Mouse (Mus musculus): ENCODE measurements around the gene Sf3a3.
A peak's percentile ranks its signal among the peaks of the same experiment; 100 is the strongest.
"Not testable (repeated sequence)": the region's sequence is repeated elsewhere in the genome, so short reads cannot be mapped to it uniquely, and the experiment has no call there.

Gene Sf3a3

DNA sequence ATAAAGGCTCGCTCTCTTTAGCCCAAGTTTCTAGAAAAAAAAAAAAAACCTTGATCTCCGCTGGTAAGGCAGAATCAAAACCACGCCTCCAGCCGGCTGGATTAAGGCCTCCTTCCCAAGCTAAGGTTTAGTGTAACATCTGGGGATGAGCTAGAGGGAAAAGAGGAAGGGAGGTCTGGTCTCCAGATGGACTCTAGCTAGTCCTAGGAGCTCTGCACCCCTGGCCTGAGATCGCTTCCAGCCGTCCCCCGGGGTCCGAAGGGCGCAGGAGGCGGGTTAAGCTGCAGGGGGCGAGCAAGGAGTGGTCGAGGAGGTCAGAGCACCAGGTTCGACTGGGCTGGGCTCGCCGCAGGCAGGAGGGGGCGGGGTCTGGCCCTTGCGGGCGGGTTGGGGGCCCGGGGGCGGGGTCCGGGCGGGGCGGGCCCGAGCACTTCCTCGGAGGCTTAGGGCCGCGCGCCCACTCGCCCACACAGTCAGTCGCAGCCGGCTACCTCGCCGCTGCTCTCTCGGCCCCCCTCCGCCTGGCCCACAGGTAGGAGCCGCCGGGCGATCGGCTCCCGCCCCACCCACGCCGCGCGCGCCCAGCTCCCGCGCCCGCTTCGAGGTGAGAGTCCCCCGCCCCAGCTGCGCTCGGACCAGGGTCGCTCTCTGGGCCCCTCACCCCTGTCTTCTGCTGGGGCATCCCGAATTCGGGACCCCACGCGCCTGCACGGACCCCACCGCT, 14.2 kb upstream of the Sf3a3 start, which contains the start of gene Fhl3:
Fhl3 (plus strand) TSS at position 454 of the 724 bp plus-strand sequence.
- DNase-seq (ENCODE audit: low spot score in 2 of 2): peak; percentile 60 to 66

- DNase-seq (ENCODE audit: low spot score in 2 of 2): peak in 1 of 2 experiments; percentile 33
Measured at GRCm38 (mm10) chr4:124701052-124701845, 13.3 kb upstream of the Sf3a3 start.

DNA sequence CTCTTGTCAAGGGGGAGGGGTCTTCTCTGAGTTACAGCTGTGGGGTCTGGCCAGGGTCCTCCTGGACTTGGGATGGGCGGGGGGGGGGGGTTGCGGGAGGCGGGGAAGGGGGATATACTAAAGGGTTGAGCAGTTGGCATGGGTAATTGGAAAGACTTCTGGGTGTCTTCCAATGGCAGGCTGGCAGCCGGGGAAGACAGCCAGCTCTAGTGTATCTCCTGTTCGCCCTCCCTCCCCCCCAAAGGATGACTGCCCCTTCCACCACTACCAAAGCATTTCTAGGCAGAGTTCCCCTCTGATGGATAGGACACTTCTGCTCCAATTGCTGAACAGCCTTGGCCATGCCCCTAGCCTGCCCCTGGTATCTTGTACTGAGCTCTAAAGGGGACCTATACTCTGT, 12.7 kb upstream of the Sf3a3 start:
- no peak for DNase-seq (ENCODE audit: low spot score in 2 of 2)

DNA sequence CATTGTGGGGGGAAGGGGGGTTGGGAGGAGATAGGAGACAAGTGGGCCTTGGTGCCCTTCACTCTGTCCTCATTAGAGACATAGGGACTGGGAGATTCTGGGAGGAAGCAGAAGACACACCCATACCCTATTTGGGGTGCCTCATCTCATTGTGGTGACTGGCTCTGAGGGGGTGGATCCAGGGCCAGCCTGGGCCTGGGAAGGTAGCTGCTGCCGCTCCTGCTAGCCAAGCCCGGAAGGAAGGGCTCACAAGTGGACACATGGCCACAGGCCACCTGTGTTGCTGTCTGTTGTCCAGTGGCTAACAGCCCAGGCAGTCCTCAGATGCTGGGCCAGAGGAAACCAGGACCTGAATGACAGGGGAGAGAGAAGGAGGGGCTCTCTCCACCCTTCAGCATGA, 11.2 kb upstream of the Sf3a3 start:
- no peak for DNase-seq (ENCODE audit: low spot score in 2 of 2)

GRCm38 (mm10) chr4:124703881-124704796, 10.4 kb upstream of the Sf3a3 start:
- DNase-seq (ENCODE audit: low spot score in 2 of 2): peak; percentile 47 to 52

GRCm38 (mm10) chr4:124704797-124705474, 9.6 kb upstream of the Sf3a3 start:
- peak in 1 of 2 experiments; percentile 27 for DNase-seq (ENCODE audit: low spot score in 2 of 2)

GRCm38 (mm10) chr4:124705661-124706269, 8.8 kb upstream of the Sf3a3 start:
- DNase-seq (ENCODE audit: low spot score in 2 of 2): no peak

GRCm38 (mm10) chr4:124707381-124708199, 7.0 kb upstream of the Sf3a3 start:
- DNase-seq (ENCODE audit: low spot score in 2 of 2): peak in 1 of 2 experiments; percentile 29

DNA sequence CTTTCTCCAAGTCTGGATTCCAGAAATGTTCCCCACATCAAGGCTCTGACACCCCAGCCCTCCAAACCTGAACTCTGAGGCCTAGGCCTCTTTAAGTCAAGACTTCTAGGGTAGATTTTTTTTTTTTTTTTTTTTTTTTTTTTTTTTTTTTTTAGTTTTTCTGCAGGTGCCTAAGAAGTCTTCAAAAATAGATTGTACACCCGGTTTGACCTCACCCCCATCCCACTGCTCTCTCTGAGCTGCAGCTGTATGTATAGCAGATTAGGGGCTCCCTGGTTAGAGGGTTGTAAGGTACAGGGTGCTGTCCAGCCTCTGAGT, 6.4 kb upstream of the Sf3a3 start:
- not testable (repeated sequence) for DNase-seq (ENCODE audit: low spot score in 2 of 2)

GRCm38 (mm10) chr4:124708518-124709477, 5.8 kb upstream of the Sf3a3 start:
- peak; percentile 57 to 65 for DNase-seq (ENCODE audit: low spot score in 2 of 2)

DNA sequence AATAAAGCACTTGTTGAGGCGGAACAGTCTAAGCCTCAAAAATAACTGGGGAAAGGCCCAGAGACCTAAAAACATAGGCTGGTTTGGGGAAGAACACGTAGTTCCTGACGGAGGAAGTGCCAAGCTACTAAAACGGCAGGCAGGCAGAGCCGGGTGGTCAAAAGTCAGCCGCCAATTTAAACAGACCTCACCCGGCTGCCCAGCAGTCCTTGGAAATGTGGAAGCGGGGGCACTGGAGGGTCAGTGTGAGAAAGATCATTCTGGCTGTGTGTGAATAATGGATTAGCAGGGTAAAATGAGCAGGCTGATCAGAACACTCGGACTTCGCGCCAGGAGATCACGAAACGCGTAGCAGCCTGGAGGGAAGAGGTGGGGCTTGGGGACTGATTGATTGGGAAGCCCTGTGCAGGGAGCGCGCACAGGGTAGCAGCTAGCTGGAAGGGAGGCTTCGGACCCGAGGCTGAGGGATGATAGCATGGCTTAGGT, 4.6 kb upstream of the Sf3a3 start:
- DNase-seq (ENCODE audit: low spot score in 2 of 2): no peak

DNA sequence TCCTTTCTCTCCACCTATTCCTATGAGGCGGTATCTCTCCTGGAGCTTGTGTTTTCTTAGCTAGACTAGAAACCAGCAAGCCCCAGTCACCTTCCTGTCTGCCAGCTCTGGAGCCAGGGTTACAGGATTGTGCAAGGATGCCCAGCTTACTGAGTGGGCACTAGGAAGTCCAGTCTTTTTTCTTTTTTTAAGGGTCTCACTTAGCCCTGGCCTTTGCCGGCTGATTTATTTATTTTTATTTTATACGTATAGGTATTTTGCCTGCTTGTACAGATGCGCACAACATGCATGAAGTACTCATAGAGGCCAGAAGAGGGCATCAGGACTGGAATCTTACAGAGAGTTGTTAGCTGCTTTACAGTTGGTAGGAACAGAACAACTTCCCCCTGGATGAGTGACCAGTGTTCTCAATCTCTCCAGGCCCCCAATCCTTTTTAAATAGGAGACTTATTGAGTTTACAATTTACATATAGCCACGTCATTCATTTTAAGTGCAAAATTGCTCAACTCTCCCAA, 3.7 kb upstream of the Sf3a3 start:
- DNase-seq (ENCODE audit: low spot score in 2 of 2): peak in 1 of 2 experiments; percentile 51

DNA sequence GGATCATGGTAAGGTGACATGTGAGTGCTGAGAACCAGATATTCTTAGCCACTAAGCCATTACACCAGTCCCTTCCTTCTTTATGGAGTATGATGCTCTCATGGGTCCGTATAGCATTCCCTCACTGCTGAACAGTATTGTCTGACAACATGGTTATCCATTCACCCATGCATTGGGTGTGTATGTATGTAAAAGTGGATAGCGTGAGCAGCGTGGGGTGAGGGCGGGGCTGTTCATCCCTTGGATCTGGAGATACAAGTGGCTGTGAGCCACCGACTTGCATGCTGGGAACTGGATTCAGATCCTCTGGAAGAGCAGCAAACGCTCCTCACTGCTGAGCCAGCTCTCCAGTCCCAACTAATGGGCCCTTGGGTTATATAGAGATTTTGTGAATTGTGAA, 2.0 kb upstream of the Sf3a3 start:
- no peak for DNase-seq (ENCODE audit: low spot score in 2 of 2)

DNA sequence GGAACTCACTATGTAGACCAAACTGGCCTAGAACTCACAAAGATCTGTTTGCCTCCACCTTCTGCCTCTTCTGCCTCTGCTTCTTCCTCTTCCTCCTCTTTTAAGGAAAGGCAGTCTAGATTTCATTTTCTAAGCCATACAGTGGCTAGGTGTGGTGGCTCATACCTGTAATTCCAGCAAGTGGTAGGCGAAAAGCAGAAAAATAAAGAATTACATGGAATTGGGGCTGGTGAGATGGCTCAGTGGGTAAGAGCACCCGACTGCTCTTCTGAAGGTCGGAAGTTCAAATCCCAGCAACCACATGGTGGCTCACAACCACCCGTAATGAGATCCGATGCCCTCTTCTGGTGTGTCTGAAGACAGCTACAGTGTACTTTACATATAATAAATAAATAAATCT, 726 bp upstream of the Sf3a3 start:
- DNase-seq (ENCODE audit: low spot score in 2 of 2): not testable (repeated sequence)

- no peak for DNase-seq (ENCODE audit: low spot score in 2 of 2)
Measured at GRCm38 (mm10) chr4:124719101-124719500, 4.5 kb downstream of the Sf3a3 start.

DNA sequence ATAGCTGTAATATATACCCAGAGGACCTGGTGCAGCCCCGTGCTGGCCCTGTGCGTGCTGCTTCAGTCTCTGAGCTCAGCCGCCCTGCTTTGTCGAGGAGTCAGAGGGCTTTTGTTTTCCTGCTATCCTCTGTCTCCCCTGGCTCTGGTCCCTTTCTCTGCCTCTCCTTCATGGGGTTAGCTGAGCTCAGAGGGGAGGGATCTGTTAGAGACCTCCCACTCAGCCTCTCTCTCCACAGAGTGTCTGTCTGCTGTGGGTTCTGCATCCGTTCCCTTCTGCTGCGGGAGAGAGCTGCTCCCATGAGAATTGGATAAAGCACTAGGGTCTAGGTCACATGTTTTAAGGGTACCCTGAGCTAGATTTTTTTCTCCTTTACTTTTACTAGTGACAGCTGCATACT, 11.5 kb downstream of the Sf3a3 start:
- no peak for DNase-seq (ENCODE audit: low spot score in 2 of 2)

DNA sequence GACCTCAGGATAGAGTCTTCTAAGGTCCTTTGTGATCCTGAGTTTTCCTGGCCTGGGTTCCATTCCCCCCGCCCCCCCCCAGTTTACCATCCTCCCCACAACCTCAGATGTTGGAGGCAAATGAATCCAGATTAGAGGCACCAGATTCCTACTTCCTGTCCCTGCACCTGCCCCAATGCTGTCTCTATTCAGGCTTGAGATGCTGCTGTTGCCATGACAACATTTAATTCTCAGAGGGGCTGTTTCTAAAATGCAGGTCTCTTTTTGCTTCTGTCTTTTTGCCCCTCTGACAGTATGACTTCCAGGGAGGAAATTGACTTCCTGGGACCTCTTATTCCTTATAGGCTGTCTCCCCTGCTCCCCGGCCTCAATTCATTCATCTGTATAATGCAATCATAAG, 22.4 kb downstream of the Sf3a3 start:
- DNase-seq (ENCODE audit: low spot score in 2 of 2): no peak

- no peak for DNase-seq (ENCODE audit: low spot score in 2 of 2)
Measured at GRCm38 (mm10) chr4:124737486-124737885, 22.9 kb downstream of the Sf3a3 start.

GRCm38 (mm10) chr4:124738013-124738412, 23.4 kb downstream of the Sf3a3 start:
- no peak for DNase-seq (ENCODE audit: low spot score in 2 of 2)

Measured in thymus, postnatal 10 days (tissue).